Mouse (Mus musculus) lung, adult 10 weeks (tissue): ENCODE results near the gene Scn3a. TPM values are rescaled to one million over a fixed set of nuclear protein-coding genes. Genes with fewer than 3 reads are reported as not detected.

ENCODE experiments used
- polyA plus RNA-seq: library from polyadenylated mRNA; stranded (reverse); fragments of 350-450 nt; fragmentation: Illumina TruSeq; extraction: RNeasy Lipid Tissue Mini Kit (QIAGEN cat#74804); gene quantifications from one replicate; pipeline ENCODE4 v1.2.3, GENCODE M21; 2014; ENCODE audit warnings: low read depth, low replicate concordance; ENCODE audit not compliant: insufficient read depth

Gene Scn3a
- polyA plus RNA-seq: 5.2 TPM

GRCm38 (mm10) chr2:65566793-65567787 is at the start of gene Scn3a:
Gene Scn3a, minus strand, starts transcription at chr2:65567627.

Other genes with a start within 250 kb of the Scn3a start
- gene Slc38a11, start 203.6 kb downstream of the Scn3a start, polyA plus RNA-seq: not detected
- gene Scn2a, start 53.1 kb upstream of the Scn3a start, polyA plus RNA-seq: 0.17 TPM